Mouse (Mus musculus) liver, embryonic 14.5 days (tissue): ENCODE data around the gene Fam241b. TPM values are rescaled to one million over a fixed set of nuclear protein-coding genes. Genes with fewer than 3 reads are reported as not detected.

Experiments
- ATAC-seq: fragments of 200-750 bp; cut with Nextera tagmentation; 2 replicates; pipeline ENCODE4 v1.8.0; 2017; ENCODE audit warnings: moderate number of reproducible peaks, mild to moderate bottlenecking, moderate library complexity; ENCODE audit not compliant: insufficient read depth
- DNase-seq, 3 experiments: peaks; one replicate each; pipeline ENCODE4 v3.0.0-alpha.2; 2012 to 2013; ENCODE audit warnings: low read depth in 3 of 3, low spot score in 3 of 3
- H3K27ac ChIP-seq: fragments of 300-500 bp; sonication (generic); 2 replicates; pipeline ENCODE4 v1.5.1; 2014; ENCODE audit warnings: moderate library complexity, mild to moderate bottlenecking, control low read depth, inconsistent platforms
- H3K27me3 ChIP-seq: fragments of 300-500 bp; sonication (generic); 2 replicates; pipeline ENCODE4 v1.6.1; 2014; ENCODE audit warnings: mild to moderate bottlenecking, low read length, moderate library complexity; ENCODE audit not compliant: control insufficient read depth, insufficient read depth
- H3K36me3 ChIP-seq: fragments of 300-500 bp; sonication (generic); replicated peaks from 2 replicates; pipeline ENCODE4 v1.6.1; 2014; ENCODE audit warnings: low read depth; ENCODE audit not compliant: control insufficient read depth, insufficient read depth
- H3K4me1 ChIP-seq, 2 experiments: fragments of 200-500 bp in 1 of 2; fragments of 300-500 bp in 1 of 2; sonication (generic) in 1 of 2; replicated peaks; 2 replicates each; pipeline ENCODE4 v1.6.1; 2012 to 2014; ENCODE audit warnings: antibody characterized with exemption in 1 of 2, inconsistent platforms in 1 of 2, low read length in 1 of 2; ENCODE audit not compliant: control insufficient read depth in 2 of 2, insufficient read depth in 2 of 2
- H3K4me2 ChIP-seq: fragments of 300-500 bp; sonication (generic); 2 replicates; pipeline ENCODE4 v1.6.1; 2014; ENCODE audit warnings: low read depth, mild to moderate bottlenecking, control low read depth, moderate library complexity
- H3K4me3 ChIP-seq, 2 experiments: fragments of 200-500 bp in 1 of 2; fragments of 300-500 bp in 1 of 2; sonication (generic) in 1 of 2; 2 replicates each; pipeline ENCODE4 v1.5.1; 2012 to 2014; ENCODE audit warnings: low read depth in 2 of 2, low read length in 2 of 2, mild to moderate bottlenecking in 2 of 2, control low read depth in 1 of 2, inconsistent platforms in 1 of 2, moderate library complexity in 1 of 2; ENCODE audit not compliant: insufficient read depth in 1 of 2
- H3K9ac ChIP-seq: fragments of 300-500 bp; sonication (generic); replicated peaks from 2 replicates; pipeline ENCODE4 v1.6.1; 2014; ENCODE audit warnings: mild to moderate bottlenecking, control low read depth, moderate library complexity
- H3K9me3 ChIP-seq: fragments of 300-500 bp; sonication (generic); 2 replicates; pipeline ENCODE4 v1.6.1; 2016; ENCODE audit warnings: low read length, mixed read lengths; ENCODE audit not compliant: control insufficient read depth
- CTCF ChIP-seq: IDR thresholded peaks from 2 replicates; pipeline ENCODE4 v1.5.1; 2016; ENCODE audit warnings: antibody characterized with exemption, low read depth, control low read depth
- EP300 ChIP-seq: IDR thresholded peaks from 2 replicates; pipeline ENCODE4 v1.6.1; 2016; ENCODE audit warnings: antibody characterized with exemption, low read depth
- WGBS: fragments of 180-500 bp; shearing (Covaris S2); extraction: QIAGEN DNeasy Blood & Tissue Kit; methylation state at CpG from one replicate; pipeline ENCODE4 v1.1.7; 2014; ENCODE audit not compliant: insufficient replicate concordance; 5-methylcytosine and 5-hydroxymethylcytosine counted together
- polyA plus RNA-seq, 2 experiments: library from polyadenylated mRNA; depleted of rRNA in 1 of 2; stranded (reverse) in 1 of 2; unstranded in 1 of 2; fragments of >200 nt; fragmentation: Nextera tagmentation in 1 of 2; extraction: Ambion mirVana in 1 of 2; gene quantifications; 2 replicates each; pipeline versions ENCODE4 v1.2.1 to v1.2.3; 2012 to 2014

Fam241b gene
- polyA plus RNA-seq, 2 experiments, result 0.20 to 0.27 TPM

DNA sequence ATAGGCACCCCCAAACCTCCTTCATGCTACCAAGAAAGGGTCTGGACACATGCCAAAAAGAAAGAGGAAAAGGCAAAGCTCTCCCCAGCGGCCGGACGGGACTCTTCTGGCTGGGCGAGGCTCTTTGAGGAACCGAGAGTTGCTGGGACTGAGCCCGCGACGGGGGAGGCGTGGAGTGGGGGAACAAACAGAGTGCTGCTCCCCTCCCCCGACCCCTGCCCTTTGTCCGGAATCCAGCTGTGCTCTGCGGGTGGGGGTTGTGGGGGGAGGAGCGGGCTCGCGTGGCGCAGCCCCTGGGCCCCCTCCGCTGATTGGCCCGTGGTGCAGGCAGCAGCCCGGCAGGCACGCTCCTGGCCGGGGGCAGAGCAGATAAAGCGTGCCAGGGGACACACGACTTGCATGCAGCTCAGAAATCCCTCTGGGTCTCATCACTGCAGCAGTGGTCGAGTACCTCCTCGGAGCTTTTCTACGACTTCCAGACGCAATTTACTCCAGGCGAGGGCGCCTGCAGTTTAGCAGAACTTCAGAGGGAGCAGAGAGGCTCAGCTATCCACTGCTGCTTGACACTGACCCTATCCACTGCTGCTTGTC is 10.9 kb downstream of the Fam241b start, which contains the start of gene Neurog3:
Gene Neurog3, plus strand, starts transcription at position 400 of the 591 bp plus-strand sequence.
- H3K4me1 ChIP-seq, result no peaks in the 10 kb centered on the region
- TF ChIP-seq CTCF (no peak), EP300 (no peak)
- H3K9me3 ChIP-seq, result no peaks in the 10 kb centered on the region
- no peak within 1 kb of the TSS for H3K4me3 ChIP-seq
- H3K27ac ChIP-seq, result no peak within 1 kb of the TSS
- no peaks in the 10 kb centered on the region for H3K36me3 ChIP-seq
- DNase-seq (no peak), ATAC-seq (no peak)
- H3K4me2 ChIP-seq, result no peak within 1 kb of the TSS
- peaks cover 75% of the 10 kb centered on the region for H3K27me3 ChIP-seq
- no peak within 1 kb of the TSS for H3K9ac ChIP-seq
- 1% methylated on average over 29 of the region's 29 CpGs for WGBS

DNA sequence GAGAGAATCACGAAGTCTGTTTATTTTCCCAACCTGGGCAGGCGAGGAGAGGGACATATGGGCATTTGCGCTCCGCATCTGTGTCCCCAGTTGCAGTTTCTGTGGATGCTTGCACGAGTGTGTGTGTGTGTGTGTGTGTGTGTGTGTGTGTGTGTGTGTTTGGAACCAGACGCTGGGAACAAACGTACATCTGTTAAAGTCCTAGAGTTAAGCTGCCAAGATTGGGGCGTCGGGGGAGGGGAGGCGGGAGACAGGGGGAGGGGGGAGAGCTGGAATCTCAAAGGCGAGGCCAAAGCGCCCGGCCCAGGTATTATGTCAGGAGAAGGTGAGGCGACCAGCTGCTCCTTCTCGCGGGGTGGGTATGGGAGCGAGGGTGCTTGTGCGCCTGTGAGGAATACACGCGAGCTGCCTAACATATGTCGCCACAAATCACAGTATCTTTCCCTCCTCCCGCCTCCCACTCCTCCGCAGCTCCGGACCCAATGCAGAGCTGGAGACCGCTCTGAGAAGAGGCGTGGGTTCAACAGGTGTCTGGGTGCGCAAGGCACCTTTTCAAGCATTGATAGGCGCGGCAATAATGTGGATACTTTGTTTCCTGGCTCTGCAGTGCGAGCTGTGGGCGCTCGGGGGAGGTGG is 15.3 kb downstream of the Fam241b start:
- ATAC-seq (no peak), DNase-seq (no peak)
- no peak overlapping the region for H3K4me3 ChIP-seq
- H3K27me3 ChIP-seq, result peaks cover 55% of the 10 kb centered on the region
- no peak overlapping the region for H3K27ac ChIP-seq
- H3K36me3 ChIP-seq, result no peaks in the 10 kb centered on the region
- TF ChIP-seq EP300 (no peak), CTCF (no peak)
- no peak overlapping the region for H3K4me2 ChIP-seq
- no peaks in the 10 kb centered on the region for H3K4me1 ChIP-seq
- no peaks in the 10 kb centered on the region for H3K9me3 ChIP-seq
- WGBS, result 2% methylated on average over 32 of the region's 32 CpGs
- H3K9ac ChIP-seq, result no peak overlapping the region

DNA sequence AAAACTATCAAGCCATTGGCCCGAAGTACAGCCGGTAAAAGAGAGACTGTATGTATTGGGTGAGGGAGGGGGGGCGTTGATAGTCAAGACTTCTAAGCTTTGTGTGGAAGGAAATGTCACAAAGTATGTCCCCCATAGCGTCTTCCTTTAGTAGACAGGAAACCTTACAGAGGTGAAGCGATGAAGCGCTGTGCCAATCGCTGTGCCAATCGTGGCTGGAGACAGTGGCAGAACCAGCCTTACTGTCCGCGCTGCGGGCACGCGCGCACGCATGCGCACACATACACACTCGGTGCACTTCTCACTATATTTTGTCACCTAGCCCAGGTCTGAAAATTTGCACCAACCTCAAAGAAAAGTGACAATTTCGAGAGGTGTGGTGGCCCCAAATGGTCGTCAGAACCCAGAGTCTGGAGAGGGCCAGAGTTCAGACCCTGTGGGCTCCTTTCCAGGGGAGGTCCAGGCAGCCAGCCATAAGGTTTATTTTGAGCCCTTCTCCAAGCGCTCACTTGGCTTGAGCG is 15.9 kb downstream of the Fam241b start:
- Histone ChIP-seq H3K4me3 (no peak overlapping the region), H3K27ac (no peak overlapping the region), H3K4me1 (no peaks in the 10 kb centered on the region), H3K27me3 (peaks cover 48% of the 10 kb centered on the region), H3K9ac (no peak overlapping the region), H3K4me2 (no peak overlapping the region), H3K9me3 (no peaks in the 10 kb centered on the region), H3K36me3 (no peaks in the 10 kb centered on the region)
- TF ChIP-seq CTCF, result no peak
- no peak for TF ChIP-seq EP300
- WGBS, result 35% methylated on average over 21 of the region's 21 CpGs
- DNase-seq (no peak), ATAC-seq (no peak)

DNA sequence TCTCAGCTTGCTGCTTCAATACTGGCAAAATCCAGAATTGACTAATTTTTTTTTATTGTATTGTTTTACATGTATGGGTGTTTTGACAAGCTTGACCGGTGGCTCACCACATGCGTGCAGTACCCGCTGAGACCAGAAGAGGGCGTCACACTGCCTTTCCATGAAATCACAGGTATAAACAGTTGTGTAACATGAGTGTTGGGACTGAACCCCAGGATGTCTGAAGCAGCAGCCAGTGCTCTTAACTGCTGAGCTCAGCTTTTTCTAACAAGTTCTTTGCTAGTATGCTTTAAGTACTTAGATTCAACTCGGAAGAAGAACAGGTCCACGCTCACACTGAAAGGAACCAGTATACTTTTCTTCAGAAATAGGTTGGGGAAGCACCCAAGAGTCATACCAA is 16.6 kb downstream of the Fam241b start:
- Histone ChIP-seq H3K27me3 (peaks cover 42% of the 10 kb centered on the region), H3K9ac (no peak overlapping the region), H3K4me2 (no peak overlapping the region), H3K4me3 (no peak overlapping the region), H3K27ac (no peak overlapping the region), H3K9me3 (no peaks in the 10 kb centered on the region), H3K4me1 (no peaks in the 10 kb centered on the region), H3K36me3 (no peaks in the 10 kb centered on the region)
- ATAC-seq (no peak), DNase-seq (no peak)
- no peak for TF ChIP-seq EP300
- TF ChIP-seq CTCF, result peak; percentile 70
- 41% methylated on average over 6 of the region's 6 CpGs for WGBS

DNA sequence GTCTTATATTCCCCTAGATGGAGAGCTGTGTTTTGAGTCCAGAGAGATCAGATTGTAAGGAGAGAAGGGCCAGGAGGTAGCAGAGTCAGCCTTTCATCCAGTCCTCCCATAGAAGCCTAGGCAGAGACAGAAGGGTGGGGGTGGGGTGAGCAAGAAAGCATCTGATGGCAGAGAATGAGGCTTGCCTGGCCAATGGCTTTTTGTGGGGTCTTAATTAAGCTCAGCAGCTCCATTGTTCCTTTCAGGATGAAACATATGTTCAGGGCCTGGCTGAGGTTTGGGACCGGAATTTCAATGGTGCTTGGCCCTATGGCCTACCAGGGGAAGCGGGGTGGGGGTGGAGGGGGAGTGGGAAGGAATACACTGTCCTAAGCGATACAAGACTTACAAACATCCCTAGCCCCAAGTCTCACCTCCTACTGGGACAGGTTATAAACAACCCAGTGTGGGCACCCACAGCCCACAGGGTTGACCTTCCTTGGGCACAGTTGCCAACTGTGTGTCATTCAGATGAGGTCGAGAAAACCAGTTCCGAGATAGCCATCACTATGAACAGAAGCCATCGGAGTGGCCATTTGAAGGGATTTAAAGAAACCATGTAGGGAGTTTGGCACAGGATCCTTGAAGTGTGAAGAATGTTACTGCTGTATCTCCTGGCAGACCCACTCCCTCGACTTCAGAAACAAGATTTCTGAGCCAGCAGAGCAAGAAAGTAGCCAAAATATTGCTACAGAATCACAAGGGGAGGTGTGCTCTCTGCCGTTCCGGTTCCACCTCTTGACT is 29.7 kb downstream of the Fam241b start:
- no peak for ATAC-seq
- Histone ChIP-seq H3K4me1 (no peaks in the 10 kb centered on the region), H3K9me3 (no peaks in the 10 kb centered on the region), H3K4me3 (no peak overlapping the region), H3K27ac (no peak overlapping the region), H3K4me2 (no peak overlapping the region), H3K27me3 (peaks cover 17% of the 10 kb centered on the region), H3K36me3 (no peaks in the 10 kb centered on the region), H3K9ac (no peak overlapping the region)
- DNase-seq, result no peak
- 65% methylated on average over 9 of the region's 9 CpGs for WGBS
- TF ChIP-seq CTCF (no peak), EP300 (no peak)
